Mouse (Mus musculus) spleen, adult 12 weeks (tissue): ENCODE measurements around the gene Lrrtm4.

Experiments used
- DNase-seq: peaks from one replicate; pipeline ENCODE4 v3.0.0; 2022; ENCODE audit warnings: low spot score

Gene Lrrtm4

DNA sequence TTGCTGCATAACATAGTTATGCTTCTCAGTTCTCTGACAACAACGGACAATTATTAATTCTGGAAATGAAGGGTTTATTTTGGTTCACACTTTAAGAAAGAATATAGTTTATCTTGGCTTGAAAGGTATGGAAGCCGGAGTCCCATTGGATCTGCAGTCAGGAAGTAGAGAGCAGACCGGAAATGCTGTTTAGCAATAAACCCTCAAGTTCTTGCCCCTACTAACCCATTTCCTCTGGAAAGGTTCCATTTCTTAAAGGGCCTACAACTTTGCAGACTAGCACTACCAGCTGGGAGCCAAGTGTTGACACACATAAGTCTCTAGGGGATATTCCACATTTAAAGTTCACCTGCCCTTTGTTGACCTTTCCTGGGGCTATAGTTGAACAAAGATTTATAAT, 309.7 kb downstream of the Lrrtm4 start:
- no peak for DNase-seq

GRCm38 (mm10) chr6:80331751-80332150, 313.1 kb downstream of the Lrrtm4 start:
- DNase-seq = no peak

DNA sequence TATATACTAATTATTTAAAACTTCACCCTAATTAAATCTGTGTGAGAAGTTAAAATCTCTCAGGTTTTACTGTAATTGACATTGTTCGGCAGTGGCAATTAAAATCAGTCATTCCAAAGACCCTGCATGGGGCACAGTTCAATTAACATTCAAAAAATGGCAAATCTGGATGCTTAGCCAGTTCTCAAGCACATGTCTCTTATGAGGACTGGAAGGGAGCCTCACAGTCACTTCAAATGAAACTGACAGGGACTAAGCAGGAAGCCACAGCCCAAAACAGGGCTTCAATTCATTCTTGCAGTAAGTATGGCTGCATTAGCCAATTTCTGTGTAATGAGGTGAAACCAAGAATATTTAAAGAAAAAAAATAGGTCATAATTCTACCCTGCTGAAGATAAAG, 333.6 kb downstream of the Lrrtm4 start:
- DNase-seq = no peak

DNA sequence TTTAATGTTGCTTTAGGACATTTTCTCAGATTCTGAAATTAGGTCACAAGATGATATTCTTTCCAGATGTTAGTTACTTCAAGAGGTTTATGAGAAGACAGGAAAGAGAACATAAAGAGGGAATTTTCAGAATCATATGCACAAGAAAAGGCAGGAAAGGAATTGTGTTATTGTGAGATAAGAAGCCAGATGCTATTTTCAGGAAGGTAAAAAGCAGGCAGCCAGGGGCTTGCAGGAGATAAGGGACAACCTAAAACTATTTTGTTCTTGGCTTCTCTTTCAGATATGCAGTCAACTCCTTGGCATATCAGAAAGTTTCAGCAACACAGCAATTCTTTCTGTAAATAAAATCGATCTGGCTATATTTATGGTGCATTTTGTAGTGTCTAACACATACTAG, 338.4 kb downstream of the Lrrtm4 start:
- no peak for DNase-seq

DNA sequence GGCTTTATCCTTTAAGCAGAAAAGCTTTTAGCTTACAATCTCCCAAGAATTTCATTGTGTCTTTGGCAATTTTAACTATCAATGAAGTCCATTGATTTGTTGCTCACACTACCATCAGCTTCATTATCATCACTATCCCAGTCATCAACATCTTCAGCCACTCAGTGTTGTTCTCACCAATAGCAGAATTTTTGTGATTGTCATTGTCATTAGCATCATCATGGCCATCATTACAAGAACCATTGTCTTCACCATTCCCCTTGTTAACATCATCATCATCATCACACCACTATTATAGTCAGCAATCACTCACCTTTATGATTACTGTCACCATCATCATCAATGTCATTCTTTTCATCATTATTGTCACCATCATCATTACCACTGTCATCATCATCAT, 344.9 kb downstream of the Lrrtm4 start:
- no peak for DNase-seq

DNA sequence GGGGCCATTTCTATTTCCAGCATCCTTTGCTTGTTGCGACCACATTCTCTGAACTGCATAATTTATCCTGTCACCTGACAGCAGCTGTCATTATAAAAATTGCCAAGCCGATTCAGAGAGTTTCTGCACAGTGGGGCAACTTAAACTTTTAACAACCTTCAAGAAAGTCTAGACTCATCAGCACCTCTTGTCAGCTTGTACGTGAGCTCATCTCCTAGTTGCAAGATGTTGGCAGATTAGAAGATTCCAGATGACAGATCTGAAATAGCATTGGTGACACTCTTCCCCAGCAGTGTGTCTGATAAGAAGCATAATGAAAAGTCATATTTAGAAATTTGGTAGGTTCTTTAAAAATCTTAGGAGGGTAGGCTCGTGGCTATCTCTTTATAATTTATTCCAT, 347.9 kb downstream of the Lrrtm4 start:
- DNase-seq = no peak

- no peak for DNase-seq
Observed at GRCm38 (mm10) chr6:80389571-80389970, 370.9 kb downstream of the Lrrtm4 start.

DNA sequence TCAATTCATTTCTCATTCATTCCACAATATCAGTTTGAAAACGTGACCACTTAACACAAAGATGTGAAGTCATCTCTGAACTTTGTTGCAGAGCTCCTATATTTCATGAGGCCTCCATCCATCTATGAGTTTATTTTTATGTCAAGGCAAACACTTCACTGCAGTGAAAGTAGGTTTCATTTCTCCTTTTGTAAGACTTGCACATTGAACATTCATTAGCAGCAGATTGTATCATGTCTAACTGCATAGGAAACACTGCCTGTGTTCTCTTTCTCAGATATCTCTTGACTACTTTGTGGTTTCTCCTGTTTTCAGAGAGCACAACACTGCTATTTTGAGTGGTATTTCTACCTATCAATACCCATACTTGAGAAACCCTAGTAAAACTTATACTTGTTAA, 388.1 kb downstream of the Lrrtm4 start:
- no peak for DNase-seq

- DNase-seq = no peak
Observed at GRCm38 (mm10) chr6:80440135-80440534, 421.5 kb downstream of the Lrrtm4 start.

- DNase-seq = no peak
Observed at GRCm38 (mm10) chr6:80470546-80470945, 451.9 kb downstream of the Lrrtm4 start.

GRCm38 (mm10) chr6:80476153-80476552, 457.5 kb downstream of the Lrrtm4 start:
- no peak for DNase-seq

GRCm38 (mm10) chr6:80545017-80545416, 526.3 kb downstream of the Lrrtm4 start:
- no peak for DNase-seq

GRCm38 (mm10) chr6:80549907-80550306, 531.2 kb downstream of the Lrrtm4 start:
- no peak for DNase-seq

DNA sequence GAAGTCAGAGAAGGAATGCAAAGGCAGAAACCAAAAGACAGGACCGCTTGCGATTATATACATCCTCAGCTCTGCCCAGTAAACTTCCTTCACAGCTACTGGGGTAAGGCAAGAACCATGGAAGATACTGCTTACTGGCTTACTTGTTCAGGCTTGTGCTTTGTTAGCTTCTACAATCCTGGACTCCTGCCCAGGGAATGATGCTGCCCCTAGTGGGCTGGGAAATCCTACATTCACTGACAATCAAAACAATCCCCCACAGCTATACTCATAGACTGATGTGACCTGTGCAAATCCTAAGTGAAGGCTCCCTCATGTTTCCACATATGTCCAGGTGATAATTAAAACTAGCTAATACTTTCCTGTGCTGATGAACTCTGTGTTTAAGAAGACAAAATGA, 534.7 kb downstream of the Lrrtm4 start:
- DNase-seq = no peak

DNA sequence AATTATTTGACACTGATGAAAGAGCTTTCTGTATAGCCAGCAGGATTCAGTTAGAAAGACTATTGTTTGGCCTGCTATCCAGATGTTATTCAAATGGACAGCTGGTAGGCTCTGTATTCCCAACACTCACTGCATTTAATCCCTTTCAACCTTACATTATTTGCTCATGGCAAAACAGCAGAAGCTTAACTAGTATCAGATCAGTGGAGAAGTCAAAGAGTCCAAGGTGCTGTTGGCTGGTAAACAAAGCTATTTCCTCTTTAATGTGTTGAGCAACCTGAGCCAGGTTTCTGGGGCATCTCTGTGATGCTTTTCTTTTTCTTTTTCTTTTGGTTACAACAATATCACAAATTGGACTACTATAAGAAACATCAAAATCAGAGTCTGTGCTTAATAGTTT, 536.3 kb downstream of the Lrrtm4 start:
- DNase-seq = no peak

GRCm38 (mm10) chr6:80577227-80577626, 558.5 kb downstream of the Lrrtm4 start:
- no peak for DNase-seq

- DNase-seq = no peak
Observed at GRCm38 (mm10) chr6:80582225-80582624, 563.5 kb downstream of the Lrrtm4 start.

DNA sequence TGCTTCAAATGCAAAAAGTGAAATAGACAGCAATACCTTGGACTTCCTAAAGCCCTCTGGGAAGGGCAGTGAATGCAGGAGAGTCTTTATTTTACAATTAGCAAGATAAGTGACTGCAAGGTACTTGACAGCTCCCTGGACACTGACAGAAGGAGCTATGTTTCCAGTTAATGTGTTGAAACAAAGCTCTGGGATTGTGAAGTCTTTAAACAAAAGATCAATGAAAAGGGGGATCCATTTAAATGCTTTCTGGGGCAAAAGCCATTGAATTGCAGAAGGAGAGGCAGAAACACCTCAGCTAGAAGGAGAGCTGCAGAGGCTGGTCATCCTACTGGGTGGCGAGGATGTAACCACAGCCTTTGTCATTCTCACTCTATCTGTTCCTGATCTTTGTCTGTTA, 571.1 kb downstream of the Lrrtm4 start:
- no peak for DNase-seq

GRCm38 (mm10) chr6:80619508-80619907, 600.8 kb downstream of the Lrrtm4 start:
- DNase-seq = no peak

GRCm38 (mm10) chr6:80622676-80623334, 604.1 kb downstream of the Lrrtm4 start:
- no peak for DNase-seq

- DNase-seq = no peak
Observed at GRCm38 (mm10) chr6:80625509-80625908, 606.8 kb downstream of the Lrrtm4 start.

DNA sequence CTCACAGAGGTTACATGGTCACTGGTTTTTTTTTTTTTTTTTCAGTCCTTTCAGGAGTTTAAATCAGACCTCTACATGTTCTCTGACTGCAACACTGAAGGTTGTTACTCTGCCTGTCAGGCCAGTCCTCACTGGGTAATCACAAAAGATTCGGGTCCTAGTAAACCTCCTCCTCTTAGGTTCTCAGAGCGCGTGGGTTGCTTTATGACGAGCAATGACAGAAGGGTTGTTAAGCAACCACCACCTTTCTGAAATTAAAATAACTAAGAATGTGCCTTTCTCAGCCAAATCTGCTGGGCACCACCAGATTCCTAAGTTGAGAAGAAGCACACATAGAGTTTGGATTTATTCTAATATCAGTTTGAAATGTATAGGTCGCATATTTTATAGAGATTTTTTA, 644.1 kb downstream of the Lrrtm4 start:
- no peak for DNase-seq

GRCm38 (mm10) chr6:80664039-80664438, 645.4 kb downstream of the Lrrtm4 start:
- DNase-seq = no peak

- no peak for DNase-seq
Observed at GRCm38 (mm10) chr6:80704183-80704582, 685.5 kb downstream of the Lrrtm4 start.

DNA sequence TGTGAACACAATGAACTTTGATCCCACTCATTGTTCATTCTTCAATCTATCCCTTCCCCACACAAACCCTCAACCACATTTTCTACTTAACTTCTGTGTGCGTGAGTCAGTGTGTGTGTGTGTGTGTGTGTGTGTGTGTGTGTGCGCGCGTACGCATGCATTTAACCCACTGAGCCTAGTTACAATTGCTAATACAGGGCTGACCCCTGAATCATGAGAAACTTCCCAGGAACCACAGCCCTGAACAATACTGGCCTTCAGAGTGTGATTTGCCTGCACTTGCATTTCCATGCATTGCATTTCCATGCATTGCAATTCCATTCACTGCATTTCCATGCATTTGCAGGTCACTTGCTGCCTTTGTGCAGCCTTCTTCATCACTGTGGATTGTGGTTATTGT, 701.8 kb downstream of the Lrrtm4 start:
- DNase-seq = no peak
